Mouse (Mus musculus) ES-E14 (cell line): ENCODE data around the gene Gps2.

Experiments used
- CHD2 ChIP-seq: IDR thresholded peaks from 2 replicates; pipeline ENCODE4 v1.6.1; 2014; ENCODE audit warnings: mild to moderate bottlenecking, low read depth, low read length, inconsistent platforms
- HCFC1 ChIP-seq: IDR thresholded peaks from 2 replicates; pipeline ENCODE4 v1.6.1; 2012; ENCODE audit warnings: low read length, inconsistent platforms, borderline replicate concordance; ENCODE audit not compliant: insufficient read depth
- MAFK ChIP-seq: IDR thresholded peaks from 2 replicates; pipeline ENCODE4 v1.6.1; 2014; ENCODE audit warnings: mild to moderate bottlenecking, low read depth, low read length, inconsistent platforms; ENCODE audit not compliant: insufficient read depth
- ZC3H11A ChIP-seq: IDR thresholded peaks from 2 replicates; pipeline ENCODE4 v1.6.1; 2012; ENCODE audit warnings: low read depth, mild to moderate bottlenecking, inconsistent platforms, low read length, borderline replicate concordance
- ZNF384 ChIP-seq: IDR thresholded peaks from 2 replicates; pipeline ENCODE4 v1.6.1; 2012; ENCODE audit warnings: low read depth, low read length, inconsistent platforms

GRCm38 (mm10) chr11:69865561-69865960 lies 48.1 kb upstream of the Gps2 start:
- TF ChIP-seq MAFK: no peak
- no peak for TF ChIP-seq ZNF384
- no peak for TF ChIP-seq HCFC1
- no peak for TF ChIP-seq ZC3H11A
- no peak for TF ChIP-seq CHD2
